Mouse (Mus musculus) heart, adult 9 months (tissue): ENCODE data around the gene Vsnl1.

Experiments used
- DNase-seq, 2 experiments: peaks; one replicate each; pipeline ENCODE4 v3.0.0; 2022; ENCODE audit warnings: low spot score in 2 of 2

Gene Vsnl1

DNA sequence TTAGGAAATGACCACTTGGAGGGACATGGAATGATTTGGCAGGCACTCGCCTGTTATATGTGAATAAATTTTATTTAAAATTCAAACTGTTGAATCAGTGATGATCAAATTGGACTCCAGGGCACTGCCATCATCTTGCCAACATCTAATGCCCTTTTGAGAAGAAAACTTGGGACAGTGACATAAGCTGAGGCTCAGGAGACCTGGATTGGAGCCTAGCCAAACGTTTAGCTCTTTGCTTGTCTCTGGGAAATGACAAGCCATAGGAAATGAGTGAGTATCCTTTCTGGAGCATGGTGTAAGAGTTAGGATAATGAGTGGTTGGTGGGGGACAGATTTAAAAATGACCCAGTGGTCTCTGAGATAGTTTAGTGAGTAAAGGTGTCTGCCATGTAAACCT, 57.0 kb downstream of the Vsnl1 start:
- no peak for DNase-seq

DNA sequence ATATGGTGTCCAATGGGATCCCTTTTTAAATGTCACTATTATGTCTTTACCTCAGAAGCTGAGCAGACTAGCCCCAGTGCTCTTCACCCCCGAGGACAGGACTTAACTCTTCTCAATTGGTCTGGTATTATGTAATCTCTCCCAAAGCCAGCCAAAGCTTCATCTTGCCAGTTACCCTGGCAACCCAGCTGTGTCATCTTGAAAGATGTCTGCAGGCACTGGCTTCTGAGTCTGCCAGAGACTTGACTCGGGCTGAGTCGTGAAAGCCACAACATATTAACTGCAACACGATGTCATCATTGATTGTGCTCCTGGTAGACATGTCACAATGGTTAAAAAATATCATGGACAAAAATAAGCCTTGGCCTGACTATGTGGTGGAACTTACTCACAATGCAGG, 66.4 kb downstream of the Vsnl1 start:
- no peak for DNase-seq

DNA sequence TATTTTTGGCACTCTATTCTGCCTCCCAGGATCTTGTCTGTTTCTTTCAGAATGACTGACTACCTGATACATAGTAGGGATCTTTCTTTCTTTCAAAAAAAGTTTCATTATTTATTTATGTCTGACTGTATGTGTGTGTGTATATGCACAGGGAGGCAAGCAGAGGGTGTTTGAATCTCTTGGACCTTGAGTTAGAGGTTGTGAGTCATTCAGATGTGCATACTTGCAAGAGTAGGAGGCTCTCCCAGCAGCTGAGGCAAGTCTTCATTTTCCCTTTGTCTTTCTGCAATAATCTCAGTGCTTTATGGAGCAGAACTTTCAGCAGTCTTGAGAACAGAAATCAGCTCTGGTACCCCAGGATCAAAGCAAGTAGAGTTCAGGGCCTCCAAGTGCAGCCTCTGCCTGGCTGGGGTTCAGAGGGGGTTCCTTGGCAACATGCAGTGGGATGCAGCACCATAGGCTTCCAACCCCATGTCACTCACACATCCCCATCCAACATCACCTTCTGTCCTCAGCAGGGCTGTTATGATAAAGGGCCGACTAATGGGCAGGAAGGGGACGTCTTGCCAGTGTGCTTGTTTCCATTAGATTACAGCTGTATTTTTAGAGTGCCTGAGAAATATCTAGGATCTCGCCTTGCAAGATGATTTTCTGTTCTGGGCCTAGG, 69.2 kb downstream of the Vsnl1 start:
- DNase-seq: no peak

DNA sequence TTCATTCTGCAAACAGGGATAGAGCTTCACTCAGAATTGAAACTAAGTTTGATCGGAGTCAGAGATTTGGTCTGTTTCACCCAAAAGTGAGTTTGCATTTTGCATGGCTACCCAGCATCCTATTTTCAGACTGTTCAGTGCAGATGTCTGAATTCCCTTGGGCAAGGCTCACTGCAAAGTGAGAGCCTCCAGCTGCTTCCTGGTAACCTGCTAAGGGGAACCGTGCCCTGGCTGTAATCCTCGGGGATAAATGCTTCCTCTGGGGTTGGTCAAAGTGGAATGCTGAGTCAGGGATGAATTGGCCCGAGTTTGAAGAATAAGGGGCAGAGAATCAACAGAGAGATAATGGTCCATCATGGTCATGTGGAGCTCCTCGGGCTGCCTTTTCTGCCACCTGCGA, 71.5 kb downstream of the Vsnl1 start:
- no peak for DNase-seq

DNA sequence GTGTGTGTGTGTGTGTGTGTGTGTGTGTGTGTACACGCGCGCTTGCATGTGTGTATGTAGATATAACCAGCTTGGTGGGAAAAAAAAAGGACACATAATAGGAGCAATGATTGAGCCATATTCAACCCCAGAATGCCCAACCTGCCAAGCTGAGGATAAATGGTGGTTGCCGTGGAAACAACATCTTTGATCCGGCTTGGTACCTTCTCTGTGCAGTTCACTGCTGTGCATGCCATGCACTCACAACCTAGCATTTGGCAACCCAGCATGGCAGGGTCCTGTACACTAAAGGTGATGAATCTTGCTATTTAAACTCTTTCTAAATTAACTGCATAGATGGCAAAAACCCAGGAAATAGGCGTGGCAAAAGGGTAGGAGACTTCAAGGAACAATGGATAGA, 74.0 kb downstream of the Vsnl1 start:
- no peak for DNase-seq

DNA sequence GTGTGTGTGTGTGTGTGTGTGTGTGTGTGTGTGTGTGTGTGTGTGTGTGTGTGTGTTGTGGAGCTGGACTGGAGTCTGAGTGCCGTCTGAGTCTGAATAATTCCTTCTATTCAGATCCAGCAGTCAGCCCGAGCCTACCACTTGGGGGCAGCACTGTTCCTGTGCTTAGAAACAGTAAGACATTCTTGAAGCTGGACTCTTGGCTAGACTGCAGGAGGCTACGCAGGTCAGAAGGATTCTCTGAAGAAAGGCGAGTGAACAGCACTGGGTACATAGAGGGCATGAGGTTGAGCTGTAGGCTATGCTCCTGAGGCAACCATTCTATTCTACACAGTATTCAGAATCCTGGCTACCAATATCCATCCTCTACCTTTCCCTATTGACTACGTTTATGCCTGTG, 85.5 kb downstream of the Vsnl1 start:
- DNase-seq: peak in 1 of 2 experiments; percentile 31

DNA sequence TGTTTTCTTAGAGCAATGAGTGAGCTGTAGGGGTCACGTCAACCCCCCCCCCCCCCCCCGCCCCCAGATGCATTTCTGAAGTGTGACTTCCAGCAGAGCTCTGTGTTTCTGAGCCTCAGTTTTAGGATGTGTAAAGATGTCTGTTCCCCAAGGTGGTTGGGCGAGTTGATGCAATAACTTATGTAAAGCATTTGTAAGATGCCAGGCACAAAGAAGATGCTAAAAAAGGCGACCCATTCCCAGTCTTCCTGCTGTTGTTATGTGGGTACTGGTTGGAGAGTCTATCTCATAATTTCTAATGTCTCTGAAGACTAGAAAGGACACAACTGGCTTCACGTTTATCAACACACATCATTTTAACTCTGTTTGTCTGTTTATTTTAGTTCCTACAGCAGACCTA, 86.5 kb downstream of the Vsnl1 start:
- DNase-seq: no peak

DNA sequence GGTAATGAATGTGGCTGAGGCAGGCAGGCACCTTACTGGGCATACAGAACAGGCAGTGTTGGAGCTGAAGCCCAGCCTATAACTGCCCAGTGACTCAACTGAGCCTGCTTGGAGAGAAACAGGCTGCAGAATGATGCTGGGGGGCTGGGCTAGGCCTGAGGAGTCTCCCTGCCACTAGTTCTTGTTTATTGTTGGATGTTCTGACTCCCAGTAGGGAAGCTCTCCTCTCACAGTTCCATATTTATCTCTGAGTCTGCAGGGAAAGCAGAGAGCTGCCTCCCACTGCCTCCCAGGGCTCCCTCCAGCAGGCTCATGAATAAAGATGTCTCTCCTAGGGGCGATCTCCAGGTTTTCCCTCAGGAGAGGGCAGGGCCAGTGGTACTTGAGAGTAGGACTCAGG, 88.0 kb downstream of the Vsnl1 start:
- DNase-seq: no peak

DNA sequence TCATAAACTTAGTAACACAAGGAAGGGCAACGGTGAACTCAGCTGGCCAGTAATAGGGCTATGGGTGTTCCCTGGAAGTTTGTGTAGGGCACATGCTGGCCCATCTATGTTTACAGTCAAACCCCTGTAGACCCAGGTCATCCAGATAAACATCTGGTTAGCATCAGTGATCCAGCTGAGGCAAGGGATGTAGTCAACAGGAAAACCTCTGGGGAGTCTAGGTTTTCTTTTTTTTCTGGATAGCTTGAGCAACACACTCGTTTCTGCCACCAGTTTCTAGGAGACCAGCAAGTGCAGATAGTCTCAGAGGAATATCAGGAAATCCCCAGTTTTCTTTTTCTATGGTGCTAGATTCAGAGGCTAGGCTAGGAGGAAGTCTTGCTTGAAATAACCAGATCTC, 90.5 kb downstream of the Vsnl1 start:
- peak; percentile 24 to 48 for DNase-seq

DNA sequence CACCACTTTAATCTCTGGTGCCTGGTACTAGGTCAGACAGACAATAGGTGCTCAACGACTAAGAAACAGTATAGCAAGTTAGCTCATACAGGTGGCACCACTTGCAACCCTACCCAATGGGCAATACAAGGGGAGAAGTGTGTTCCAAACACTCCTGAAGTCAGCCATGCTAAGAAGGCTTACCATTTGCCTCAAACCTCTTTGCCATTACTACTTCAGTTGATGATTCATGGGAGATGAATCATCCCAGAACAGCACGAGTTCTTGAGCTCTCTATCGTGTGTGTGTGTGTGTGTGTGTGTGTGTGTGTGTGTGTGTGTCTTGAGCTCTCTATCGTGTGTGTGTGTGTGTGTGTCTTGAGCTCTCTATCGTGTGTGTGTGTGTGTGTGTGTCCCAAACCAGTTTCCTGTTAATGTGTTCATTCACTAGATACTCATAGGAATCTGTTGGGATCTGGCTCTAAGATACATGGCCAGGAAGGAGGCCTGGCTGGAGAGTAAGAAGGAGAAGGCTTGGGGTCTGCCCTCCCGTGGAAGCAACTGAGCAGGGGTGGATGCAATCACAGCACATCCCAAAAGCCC, 94.3 kb downstream of the Vsnl1 start:
- no peak for DNase-seq

DNA sequence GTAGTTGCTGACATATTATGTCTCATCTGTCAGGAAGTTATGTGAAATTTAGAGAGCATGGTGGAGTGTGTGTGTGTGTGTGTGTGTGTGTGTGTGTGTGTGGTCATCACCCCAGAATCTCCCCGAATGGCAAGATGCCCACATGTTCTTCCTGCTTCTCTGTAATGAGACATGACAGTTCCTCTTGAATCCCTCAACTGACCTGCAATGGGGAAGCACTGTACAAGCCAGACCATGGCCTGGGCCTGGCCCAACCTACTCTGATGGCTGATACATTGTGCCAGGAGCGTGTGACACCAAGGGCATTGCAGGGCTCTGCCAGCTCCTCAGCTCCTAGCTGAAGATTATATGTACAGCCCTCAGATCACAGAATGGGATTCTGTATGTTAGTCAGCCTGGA, 98.2 kb downstream of the Vsnl1 start:
- no peak for DNase-seq

DNA sequence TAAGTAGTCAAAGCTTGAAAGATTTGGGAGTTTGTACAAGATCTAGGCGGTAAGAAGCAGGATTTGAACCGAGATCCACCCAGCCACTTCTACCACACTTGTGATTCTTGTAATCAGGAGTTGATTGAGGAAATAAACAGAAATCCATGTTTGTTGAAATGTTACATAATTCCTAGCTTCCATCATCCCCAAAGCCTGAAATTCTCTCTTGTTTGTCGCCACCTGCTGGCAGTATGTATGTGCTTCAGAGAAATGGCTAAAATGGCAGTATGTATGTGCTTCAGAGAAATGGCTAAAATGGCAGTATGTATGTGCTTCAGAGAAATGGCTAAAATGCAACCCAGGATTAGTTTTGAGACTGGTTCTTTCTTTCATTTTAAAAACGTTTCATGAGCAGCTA, 99.6 kb downstream of the Vsnl1 start:
- peak; percentile 11 to 33 for DNase-seq

DNA sequence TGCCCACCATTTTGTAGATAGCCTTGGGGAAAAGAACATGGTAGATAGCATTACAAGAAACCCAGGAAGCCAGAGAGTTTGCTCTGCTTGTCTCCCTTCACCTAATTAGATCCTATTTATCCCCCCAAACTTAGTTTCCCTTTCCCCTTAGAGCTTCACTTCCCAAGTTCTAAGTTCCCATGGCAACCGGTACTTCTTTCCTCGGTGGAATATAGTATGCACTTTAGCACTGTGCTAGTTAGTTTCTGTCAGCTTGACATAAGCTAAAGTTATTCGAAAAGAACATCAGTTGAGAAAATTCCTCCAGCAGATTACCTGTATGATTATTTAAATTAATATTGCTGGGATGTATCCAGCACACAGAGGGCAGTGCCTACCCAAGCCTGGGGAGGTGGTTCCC, 109.9 kb downstream of the Vsnl1 start:
- no peak for DNase-seq

DNA sequence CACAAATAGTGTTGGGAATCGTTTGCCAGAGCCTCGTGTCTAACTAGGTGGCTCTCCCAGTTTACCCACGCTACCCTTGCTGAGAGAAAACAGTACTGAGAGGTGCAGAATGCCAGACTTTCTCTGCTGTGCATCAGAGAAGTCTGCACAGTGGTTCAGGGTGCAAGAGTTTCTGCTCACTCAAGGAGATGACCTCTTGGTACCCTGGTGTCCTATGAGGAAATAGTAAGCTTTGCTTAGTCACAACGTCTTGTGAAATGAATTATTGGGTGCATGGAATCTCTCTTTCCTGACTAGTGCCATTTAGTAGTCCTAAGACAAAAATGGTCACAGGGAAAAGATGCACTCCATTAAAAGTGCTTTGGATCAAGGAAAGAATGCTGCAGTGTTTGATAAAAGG, 111.9 kb downstream of the Vsnl1 start:
- DNase-seq: no peak

DNA sequence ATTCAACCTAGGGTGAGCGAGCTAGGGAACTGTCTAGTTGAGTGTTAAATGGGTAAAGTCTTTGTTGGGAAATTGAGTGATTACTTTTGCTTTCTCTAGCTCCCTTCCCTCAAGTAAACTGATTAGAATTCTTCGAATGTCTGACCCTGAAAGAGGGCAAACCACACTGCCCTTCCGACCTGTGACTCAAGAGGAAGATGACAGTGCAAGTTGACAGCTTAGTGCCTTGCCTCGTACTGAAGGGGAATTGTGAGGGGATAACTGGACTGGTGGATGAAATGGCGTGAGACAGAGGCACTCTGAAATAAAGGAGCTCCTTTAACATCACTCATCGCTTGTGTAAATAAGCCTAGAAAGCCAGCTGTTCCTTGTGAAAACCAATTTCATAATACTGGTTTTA, 118.7 kb downstream of the Vsnl1 start:
- no peak for DNase-seq

DNA sequence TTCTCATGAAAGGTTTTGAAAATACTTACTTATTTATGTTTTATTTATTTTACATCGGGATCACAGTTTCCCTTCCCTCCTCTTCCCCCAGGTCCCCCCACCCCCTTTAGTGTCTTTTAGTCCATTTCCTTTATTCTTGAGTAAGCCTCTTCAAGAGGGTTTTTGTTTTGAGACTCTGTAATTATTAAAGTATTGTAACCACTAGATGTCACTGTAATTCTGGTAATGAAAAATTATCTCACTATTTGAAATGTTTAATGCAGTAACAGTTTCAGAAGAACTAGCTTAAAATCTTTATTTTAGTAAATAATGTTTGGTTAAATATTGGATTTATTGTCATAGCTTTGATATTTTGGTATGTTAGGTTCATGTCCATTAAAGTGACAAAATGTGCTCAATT, 122.6 kb downstream of the Vsnl1 start:
- DNase-seq: no peak

DNA sequence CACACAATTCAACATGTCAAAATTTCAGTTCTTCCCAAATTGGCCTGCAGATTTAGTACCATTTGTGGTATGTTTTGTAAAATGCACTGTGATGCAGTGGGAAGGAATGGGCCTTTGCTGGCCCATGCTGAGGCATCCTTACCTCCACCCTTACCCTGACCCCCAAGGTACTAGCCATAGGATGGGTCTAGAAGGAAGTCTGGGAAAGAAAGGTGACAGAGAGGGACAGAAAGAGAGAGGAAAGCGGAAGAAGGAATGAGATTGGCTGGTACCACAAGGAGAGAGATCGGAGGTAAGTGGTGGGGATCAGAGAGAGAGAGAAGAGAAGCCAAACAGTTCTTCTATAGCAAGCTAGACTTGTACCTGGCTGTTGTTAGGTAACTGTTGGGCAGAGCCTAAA, 125.3 kb downstream of the Vsnl1 start:
- DNase-seq: no peak

DNA sequence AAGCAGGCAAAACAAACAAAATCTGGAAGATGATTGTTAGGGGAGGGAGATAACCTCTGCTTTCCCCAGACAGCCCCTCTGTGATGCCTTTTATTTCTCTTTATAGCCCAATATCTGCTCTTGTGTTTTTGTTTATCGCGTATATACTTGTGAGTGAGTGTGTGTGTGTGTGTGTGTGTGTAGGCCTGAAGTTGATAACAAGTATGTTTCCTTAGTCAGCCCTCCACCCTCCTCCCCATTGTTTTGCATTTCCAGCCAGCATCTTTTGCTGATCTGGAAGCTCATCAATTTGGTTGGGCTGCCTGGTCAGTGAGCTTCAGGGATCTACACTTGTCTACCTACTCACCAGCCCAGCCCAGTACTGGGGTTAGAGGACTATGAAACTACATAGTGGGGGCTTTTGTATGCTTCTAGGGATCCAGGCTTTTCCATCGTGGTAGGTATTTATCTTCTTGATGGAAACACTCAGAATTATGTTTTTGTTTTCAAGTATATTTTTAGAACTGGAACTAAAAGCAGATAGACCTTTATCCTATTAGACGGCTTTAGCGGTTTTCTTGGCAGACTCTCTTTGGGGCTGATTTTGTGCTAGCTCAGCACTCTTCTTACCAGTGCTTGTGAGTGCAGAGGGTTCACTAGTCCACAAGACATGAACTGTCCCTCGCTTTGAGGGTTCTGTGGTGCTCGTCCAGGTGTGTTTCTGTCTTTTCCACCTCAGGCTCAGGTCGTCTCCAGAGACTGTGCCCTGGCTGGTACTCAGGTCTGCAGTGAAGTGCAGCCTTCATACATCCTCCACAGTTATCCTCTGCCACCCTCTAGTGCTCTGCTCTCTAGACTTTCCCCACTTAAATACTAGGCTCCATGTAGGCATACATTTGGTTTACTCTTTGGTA, 129.4 kb downstream of the Vsnl1 start:
- no peak for DNase-seq

DNA sequence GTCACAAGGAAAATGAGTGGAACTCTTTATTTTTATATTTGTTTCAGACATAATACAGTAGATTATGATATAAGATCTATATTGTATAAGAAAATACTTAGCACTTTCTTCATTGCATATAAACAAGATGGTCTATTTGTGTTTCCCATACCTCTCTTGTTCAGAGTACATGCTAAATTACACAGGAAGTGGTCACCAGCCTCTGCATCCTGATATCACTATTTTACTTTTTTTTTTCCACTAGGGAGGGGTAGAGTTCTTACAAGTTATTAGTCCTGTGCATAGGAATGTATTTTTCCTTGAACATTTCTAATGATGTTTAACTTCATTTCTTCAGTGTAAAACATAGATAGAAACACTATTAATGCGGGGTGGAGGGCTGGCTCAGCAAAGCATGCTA, 135.6 kb downstream of the Vsnl1 start:
- no peak for DNase-seq

DNA sequence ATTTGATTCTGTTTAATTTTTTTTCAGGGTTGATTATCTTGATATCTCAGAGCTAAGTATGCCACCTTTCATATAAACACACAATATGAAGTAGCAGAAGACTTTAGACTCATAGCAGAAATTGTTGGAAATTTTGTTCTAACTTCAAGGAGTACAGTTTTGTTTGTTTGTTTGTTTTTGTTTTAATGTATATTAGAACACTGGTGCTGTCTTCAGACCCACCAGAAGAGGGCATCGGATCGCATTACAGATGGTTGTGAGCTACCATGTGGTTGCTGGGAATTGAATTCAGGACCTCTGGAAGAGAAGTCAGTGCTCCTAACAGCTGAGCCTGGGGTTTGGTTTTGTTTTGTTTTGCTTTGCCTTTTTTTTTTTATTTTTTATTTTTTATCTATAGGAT, 150.0 kb downstream of the Vsnl1 start:
- no peak for DNase-seq

DNA sequence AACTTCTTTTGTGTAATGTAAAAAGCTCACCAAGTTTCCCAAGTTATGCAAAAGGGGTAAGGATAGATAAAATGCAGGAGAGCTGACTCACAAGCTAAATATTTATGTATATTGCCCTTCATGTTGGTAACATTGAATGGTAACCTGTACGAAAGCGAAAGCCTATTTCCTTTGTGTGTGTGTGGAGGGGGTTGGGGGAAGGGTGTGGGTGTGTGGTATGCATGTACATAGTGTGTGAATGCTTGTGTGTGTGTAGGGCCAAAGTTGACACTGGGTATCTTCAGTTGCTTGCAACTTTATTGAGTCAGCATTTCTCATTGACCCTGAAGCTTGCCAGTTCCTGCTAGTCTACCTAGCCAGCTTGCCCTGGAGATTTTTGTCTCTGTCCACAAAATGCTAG, 154.8 kb downstream of the Vsnl1 start:
- no peak for DNase-seq

DNA sequence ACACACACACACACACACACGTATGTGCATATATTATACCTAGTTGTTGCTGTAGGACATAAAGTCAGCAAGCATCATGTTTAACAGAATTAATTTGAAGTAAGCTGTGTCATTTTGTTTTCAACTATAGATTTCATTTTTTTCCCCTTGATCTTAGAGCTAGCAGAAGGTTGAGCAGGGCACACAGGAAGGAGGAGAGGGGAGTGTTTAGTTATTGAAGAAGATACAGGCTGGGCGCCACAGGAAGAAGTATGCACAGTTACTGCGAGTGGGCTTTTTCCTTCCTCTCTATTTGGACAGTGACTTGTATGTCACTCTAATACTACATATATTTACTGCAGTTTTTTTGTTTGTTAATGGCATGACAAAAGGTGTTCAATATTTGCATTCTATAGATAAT, 156.5 kb downstream of the Vsnl1 start:
- DNase-seq: no peak

DNA sequence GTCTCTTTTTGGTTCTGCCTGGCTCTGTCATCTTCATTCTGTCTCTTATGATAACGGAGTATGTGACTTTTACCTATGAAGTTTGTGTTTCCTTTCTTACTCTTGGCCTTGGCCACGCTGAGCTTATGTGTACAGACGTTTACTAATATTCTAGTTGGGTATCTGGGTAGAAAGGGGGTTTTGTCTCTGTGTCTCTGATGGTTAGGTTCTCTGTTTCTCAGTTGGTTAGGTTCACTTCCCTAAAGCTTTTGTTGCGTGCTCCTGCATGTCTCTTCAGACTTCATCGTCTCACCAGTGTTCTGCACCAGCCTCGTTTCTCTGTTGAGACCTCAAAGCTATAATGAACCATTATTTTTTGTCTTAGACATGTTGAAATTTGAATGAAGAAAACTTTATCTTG, 159.2 kb downstream of the Vsnl1 start:
- DNase-seq: no peak
